In the genomic region with DNA sequence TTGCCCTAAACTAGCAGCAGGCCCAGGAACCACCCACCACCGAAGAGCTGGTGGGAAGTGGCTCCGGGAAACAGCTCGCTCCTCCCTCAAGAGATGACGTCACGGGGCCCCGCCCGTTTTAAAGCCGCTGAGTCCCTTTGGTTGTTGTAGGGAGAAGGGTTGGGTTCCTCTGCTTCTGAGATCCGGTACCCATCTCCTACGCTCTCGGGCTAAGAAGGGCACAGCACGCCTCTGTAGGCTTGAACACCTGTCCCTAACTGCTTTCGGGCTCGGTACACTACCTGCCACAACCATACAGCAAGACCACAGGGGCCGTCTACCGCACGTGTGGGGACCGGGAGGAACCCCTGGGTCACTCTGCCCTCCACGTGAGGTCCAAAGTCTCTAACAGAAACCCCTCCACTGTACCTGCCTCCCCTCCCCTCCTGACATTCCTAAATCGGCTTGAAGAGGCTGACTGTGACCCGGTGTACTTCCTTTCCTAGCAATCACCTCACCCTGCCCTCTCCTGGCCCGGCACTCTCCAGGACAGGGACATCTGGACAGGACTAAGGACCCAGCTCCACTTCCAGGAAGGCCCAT, we compare ENCODE assay signal across 8 mouse cellular contexts. TPM values are rescaled to one million over a fixed set of nuclear protein-coding genes. Genes with fewer than 3 reads are reported as not detected.
DNase-seq lines count a peak whose midpoint lies in the region; ATAC-seq and TF ChIP-seq lines count a peak whose summit lies in the region.

No protein-coding gene starts in this region.

- H3K27me3 ChIP-seq in hindbrain, postnatal 0 days (ENCODE audit: insufficient read depth, low read length) = no peaks in the 10 kb centered on the region

- no peak; the same call in 1 of the 2 replicates for TF ChIP-seq CTCF in gastrocnemius, adult 2 months (IDR thresholded peaks at IDR 0.05)
- no peak for TF ChIP-seq CTCF in hindbrain, postnatal 0 days (IDR thresholded peaks at IDR 0.05; ENCODE audit: low read depth)

- no peaks in the 10 kb centered on the region for H3K9me3 ChIP-seq in hindbrain, postnatal 0 days (ENCODE audit: low read length)

- DNase-seq in T-cell, adult 2 months (ENCODE audit: low spot score) = peak; percentile 89
- peak; percentile 51 to 68 for DNase-seq in cerebellum, postnatal 4 days (ENCODE audit: low spot score in 2 of 2)
- peak; percentile 95 for DNase-seq in gastrocnemius, adult 2 months
- DNase-seq in hindbrain, postnatal 0 days (ENCODE audit: low spot score) = peak; percentile 78
- peak; percentile 92 to 94 for DNase-seq in left cerebral cortex, adult 18-20 months (ENCODE audit: low spot score in 2 of 2)
- peak; percentile 90 to 93 for DNase-seq in lung, postnatal 4 days
- peak; percentile 94 for DNase-seq in right cerebral cortex, adult 18-20 months
- peak; percentile 55 for DNase-seq in urinary bladder, adult 2 months (ENCODE audit: low spot score)

- peak overlapping the region; percentile 33; the same call in 1 of the 2 replicates for H3K9ac ChIP-seq in hindbrain, postnatal 0 days (replicated peaks; ENCODE audit: low read length)

- H3K4me3 ChIP-seq in gastrocnemius, adult 2 months = peak overlapping the region; percentile 75
- peak overlapping the region; percentile 29 for H3K4me3 ChIP-seq in hindbrain, postnatal 0 days (ENCODE audit: low read length)

- peak overlapping the region; percentile 58 for H3K4me2 ChIP-seq in hindbrain, postnatal 0 days (ENCODE audit: low read depth, low read length)

- ATAC-seq in hindbrain, postnatal 0 days = peak; percentile 87

- H3K27ac ChIP-seq in gastrocnemius, adult 2 months = peak overlapping the region; percentile 94
- H3K27ac ChIP-seq in hindbrain, postnatal 0 days = no peak overlapping the region

- H3K36me3 ChIP-seq in hindbrain, postnatal 0 days (ENCODE audit: insufficient read depth, low read length) = no peaks in the 10 kb centered on the region

- WGBS in hindbrain, postnatal 0 days = 13% methylated on average over 22 of the region's 22 CpGs

- intact Hi-C loops in gastrocnemius, adult 2 months (cut with DNase I) = loop anchor here (1.0 to 10.0 kb wide), 4 partner anchors 39 to 296 kb away; partner anchors contain the start of gene Trpm1

- H3K4me1 ChIP-seq in hindbrain, postnatal 0 days (ENCODE audit: insufficient read depth, low read length) = peaks cover 4% of the 10 kb centered on the region; the same call in 1 of the 2 replicates

RNA-seq across cellular contexts. Expression of gene E030018B13Rik, which starts 58.0 kb away (rescaled TPM):
- total RNA-seq in gastrocnemius, adult 2 months (2021) = under 1 TPM in 1 of 2 experiments, not detected in 1; 0.22 TPM
- not detected in 2 replicates for total RNA-seq in hindbrain, postnatal 0 days (2014; rRNA removed)
- not detected in 2 replicates for polyA plus RNA-seq in hindbrain, postnatal 0 days (2015; fragmentation: Nextera tagmentation; extraction: Ambion mirVana)
- not detected for total RNA-seq in left cerebral cortex, adult 18-20 months (2021)
- polyA plus RNA-seq in urinary bladder, adult 2 months (2012; rRNA removed) = not detected in 2 replicates
